Mouse (Mus musculus): ENCODE results near the gene Ttc41. TPM values are rescaled to one million over a fixed set of nuclear protein-coding genes. Genes with fewer than 3 reads are reported as not detected.
A peak's percentile ranks its signal among the peaks of the same experiment; 100 is the strongest.

The Ttc41 gene
- polyA plus RNA-seq, 1 experiment from 2014 or later, result 3.6 TPM

DNA sequence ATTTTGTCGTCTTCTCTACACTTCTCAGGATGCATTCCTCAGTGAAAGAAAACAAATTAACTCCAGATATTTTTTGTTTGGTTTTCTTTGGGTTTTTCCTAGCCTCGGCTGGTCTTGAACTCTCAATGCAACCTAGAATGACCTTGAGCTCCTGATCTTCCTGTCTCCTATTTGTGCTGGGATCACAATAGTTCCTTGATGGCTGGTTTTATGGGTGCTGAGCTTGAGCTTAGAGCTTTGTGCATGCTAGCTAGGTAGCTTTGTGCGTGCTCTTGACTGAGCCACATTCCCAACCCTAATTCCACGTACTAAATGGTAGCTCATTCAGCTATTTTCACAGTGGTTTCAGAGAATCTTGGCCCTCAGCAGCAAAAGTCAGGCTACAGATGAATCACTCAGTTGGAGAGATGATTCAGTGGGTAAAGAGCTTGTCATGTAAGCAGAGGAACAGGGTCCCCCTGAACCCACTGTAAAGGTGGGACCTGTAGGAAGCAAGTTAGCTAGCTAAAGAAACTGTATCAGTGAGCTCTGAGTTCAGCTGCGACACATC lies 78.6 kb downstream of the Ttc41 start:
- Histone ChIP-seq H3K27ac (ENCODE audit: low read depth, low read length) (no peak overlapping the region), H3K4me2 (ENCODE audit: low read depth, low read length, severe bottlenecking) (no peak overlapping the region), H3K27me3 (ENCODE audit: control insufficient read depth, insufficient read depth, low read length) (no peaks in the 10 kb centered on the region; the same call in 1 of the 2 replicates), H3K4me1 (replicated peaks; ENCODE audit: control insufficient read depth, insufficient read depth, low read length) (peaks cover 6% of the 10 kb centered on the region), H3K36me3 (ENCODE audit: control insufficient read depth, insufficient read depth, low read length) (no peaks in the 10 kb centered on the region), H3K9me3 (ENCODE audit: control insufficient read depth, low read length) (no peaks in the 10 kb centered on the region), H3K9ac (ENCODE audit: low read length) (no peak overlapping the region), H3K4me3 (ENCODE audit: low read depth, low read length) (no peak overlapping the region)
- no peak for DNase-seq (ENCODE audit: low spot score)
- WGBS, result 82% methylated on average over 5 of the region's 5 CpGs
- no peak for ATAC-seq (replicated peaks; ENCODE audit: low FRiP score)

DNA sequence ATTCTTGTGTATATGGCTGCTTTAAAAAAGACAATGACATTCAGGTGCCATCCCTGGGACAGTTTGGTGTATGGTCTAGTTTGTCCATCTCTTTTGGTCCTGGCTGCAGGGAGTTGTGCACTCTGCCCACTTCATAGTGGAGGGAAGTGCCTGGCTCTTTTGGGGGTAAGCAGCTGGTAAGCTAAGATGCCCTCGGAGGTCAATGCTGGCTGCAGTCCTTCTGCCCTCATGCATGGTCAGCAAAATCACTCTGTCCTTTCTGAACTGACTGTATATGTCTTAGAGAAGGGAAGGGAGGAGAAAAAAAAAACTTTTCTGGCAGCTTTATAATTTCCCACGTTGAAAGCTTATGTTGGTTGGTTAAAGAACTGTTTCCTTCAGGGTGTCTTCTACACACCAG lies 79.8 kb downstream of the Ttc41 start:
- H3K27me3 ChIP-seq (ENCODE audit: control insufficient read depth, insufficient read depth, low read length), result no peaks in the 10 kb centered on the region; the same call in 1 of the 2 replicates
- no peak for DNase-seq (ENCODE audit: low spot score)
- no peak overlapping the region for H3K4me3 ChIP-seq (ENCODE audit: low read depth, low read length)
- H3K4me2 ChIP-seq (ENCODE audit: low read depth, low read length, severe bottlenecking), result no peak overlapping the region
- ATAC-seq (replicated peaks; ENCODE audit: low FRiP score), result no peak
- WGBS, result 74% methylated on average over 2 of the region's 2 CpGs
- no peak overlapping the region for H3K9ac ChIP-seq (ENCODE audit: low read length)
- no peak overlapping the region for H3K27ac ChIP-seq (ENCODE audit: low read depth, low read length)
- H3K4me1 ChIP-seq (replicated peaks; ENCODE audit: control insufficient read depth, insufficient read depth, low read length), result peaks cover 4% of the 10 kb centered on the region; the same call in 1 of the 2 replicates
- no peaks in the 10 kb centered on the region for H3K36me3 ChIP-seq (ENCODE audit: control insufficient read depth, insufficient read depth, low read length)
- H3K9me3 ChIP-seq (ENCODE audit: control insufficient read depth, low read length), result no peaks in the 10 kb centered on the region

DNA sequence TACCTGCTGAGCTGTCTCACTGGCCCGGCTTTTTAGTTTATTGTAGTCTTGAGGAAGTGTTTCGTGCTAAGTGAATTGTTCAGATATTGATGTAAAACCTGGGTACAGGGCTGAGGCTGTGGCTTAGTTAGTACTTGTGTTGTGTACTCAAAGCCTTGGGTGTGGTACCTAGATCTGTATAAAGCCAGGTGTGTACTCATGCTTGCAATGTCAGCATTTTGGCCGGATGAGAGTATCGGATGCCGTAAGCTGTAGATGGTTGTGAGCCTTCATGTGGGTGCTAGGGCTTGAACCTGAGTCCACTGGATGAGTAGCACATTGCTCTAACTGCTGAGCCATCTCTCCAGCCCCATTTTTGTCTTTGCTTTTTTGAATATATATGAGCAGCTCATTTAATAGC lies 80.5 kb downstream of the Ttc41 start:
- Histone ChIP-seq H3K27me3 (ENCODE audit: control insufficient read depth, insufficient read depth, low read length) (no peaks in the 10 kb centered on the region), H3K4me3 (ENCODE audit: low read depth, low read length) (no peak overlapping the region), H3K4me2 (ENCODE audit: low read depth, low read length, severe bottlenecking) (no peak overlapping the region), H3K4me1 (replicated peaks; ENCODE audit: control insufficient read depth, insufficient read depth, low read length) (peaks cover 4% of the 10 kb centered on the region; the same call in 1 of the 2 replicates), H3K9me3 (ENCODE audit: control insufficient read depth, low read length) (no peaks in the 10 kb centered on the region), H3K27ac (ENCODE audit: low read depth, low read length) (no peak overlapping the region), H3K36me3 (ENCODE audit: control insufficient read depth, insufficient read depth, low read length) (no peaks in the 10 kb centered on the region), H3K9ac (ENCODE audit: low read length) (no peak overlapping the region)
- ATAC-seq (replicated peaks; ENCODE audit: low FRiP score) (no peak), DNase-seq (ENCODE audit: low spot score) (peak; percentile 31)
- WGBS, result 95% methylated on average over 5 of the region's 5 CpGs

DNA sequence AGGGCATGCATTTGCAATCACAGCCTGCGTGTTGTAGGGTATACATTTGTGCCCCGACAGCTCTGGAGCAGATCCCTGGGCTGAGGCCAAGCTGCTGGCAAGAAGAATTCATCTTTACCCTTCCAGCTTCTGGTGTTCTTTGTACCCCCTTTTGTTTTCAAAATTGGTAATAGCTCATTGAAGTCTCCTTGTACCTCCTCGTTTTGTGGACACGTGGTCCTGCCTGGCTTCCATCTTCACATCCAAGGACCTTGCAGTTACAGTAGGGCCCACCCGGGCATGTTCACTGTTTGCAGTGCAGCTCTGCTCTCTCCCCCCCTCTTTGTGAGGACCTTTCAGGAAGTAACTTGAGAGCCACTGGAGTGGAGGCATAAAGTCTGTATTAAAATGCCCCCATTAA lies 82.6 kb downstream of the Ttc41 start:
- WGBS, result 51% methylated on average over 5 of the region's 5 CpGs
- DNase-seq (ENCODE audit: low spot score), result no peak

DNA sequence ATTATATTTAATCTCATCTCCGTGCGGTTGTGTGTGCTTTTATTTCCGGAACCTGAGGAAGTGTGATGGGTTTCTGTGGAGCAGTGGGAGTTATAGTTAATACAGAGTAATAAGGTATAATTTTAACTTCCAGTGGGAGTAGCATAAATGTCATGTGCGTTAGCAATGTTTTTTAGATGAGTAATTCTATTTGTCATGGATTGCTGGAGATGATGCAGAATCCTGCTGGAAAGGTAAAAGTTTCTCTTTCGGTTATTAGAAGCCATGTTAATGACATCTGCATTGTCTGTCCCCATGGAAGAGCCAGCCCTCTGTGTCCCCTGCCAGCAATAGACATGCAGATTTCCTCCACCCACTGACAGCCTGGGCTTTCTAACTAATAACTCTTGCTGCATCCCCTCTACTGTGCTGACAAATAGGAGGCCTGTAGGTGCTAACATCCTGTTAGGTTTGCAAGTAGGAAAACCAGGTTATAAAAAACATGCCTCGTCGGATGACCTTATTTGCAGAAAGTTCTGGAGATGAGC lies 83.6 kb downstream of the Ttc41 start:
- 83% methylated on average over 7 of the region's 7 CpGs for WGBS
- no peaks in the 10 kb centered on the region for H3K4me1 ChIP-seq (replicated peaks; ENCODE audit: control insufficient read depth, insufficient read depth, low read length)
- H3K36me3 ChIP-seq (ENCODE audit: control insufficient read depth, insufficient read depth, low read length), result no peaks in the 10 kb centered on the region
- no peaks in the 10 kb centered on the region for H3K27me3 ChIP-seq (ENCODE audit: control insufficient read depth, insufficient read depth, low read length)
- ATAC-seq (replicated peaks; ENCODE audit: low FRiP score) (no peak), DNase-seq (ENCODE audit: low spot score) (no peak)
- H3K4me2 ChIP-seq (ENCODE audit: low read depth, low read length, severe bottlenecking), result no peak overlapping the region
- H3K4me3 ChIP-seq (ENCODE audit: low read depth, low read length), result no peak overlapping the region
- no peak overlapping the region for H3K9ac ChIP-seq (ENCODE audit: low read length)
- H3K27ac ChIP-seq (ENCODE audit: low read depth, low read length), result no peak overlapping the region
- no peaks in the 10 kb centered on the region for H3K9me3 ChIP-seq (ENCODE audit: control insufficient read depth, low read length)

More for the DNA sequence above, 82.6 kb downstream of the Ttc41 start:
- H3K36me3 ChIP-seq (ENCODE audit: control insufficient read depth, insufficient read depth, low read length), result no peaks in the 10 kb centered on the region
- no peaks in the 10 kb centered on the region for H3K4me1 ChIP-seq (replicated peaks; ENCODE audit: control insufficient read depth, insufficient read depth, low read length)
- H3K4me3 ChIP-seq (ENCODE audit: low read depth, low read length), result no peak overlapping the region
- no peak overlapping the region for H3K4me2 ChIP-seq (ENCODE audit: low read depth, low read length, severe bottlenecking)
- no peak overlapping the region for H3K27ac ChIP-seq (ENCODE audit: low read depth, low read length)
- no peaks in the 10 kb centered on the region for H3K27me3 ChIP-seq (ENCODE audit: control insufficient read depth, insufficient read depth, low read length)
- H3K9me3 ChIP-seq (ENCODE audit: control insufficient read depth, low read length), result no peaks in the 10 kb centered on the region
- H3K9ac ChIP-seq (ENCODE audit: low read length), result no peak overlapping the region
- ATAC-seq (replicated peaks; ENCODE audit: low FRiP score), result no peak

DNA sequence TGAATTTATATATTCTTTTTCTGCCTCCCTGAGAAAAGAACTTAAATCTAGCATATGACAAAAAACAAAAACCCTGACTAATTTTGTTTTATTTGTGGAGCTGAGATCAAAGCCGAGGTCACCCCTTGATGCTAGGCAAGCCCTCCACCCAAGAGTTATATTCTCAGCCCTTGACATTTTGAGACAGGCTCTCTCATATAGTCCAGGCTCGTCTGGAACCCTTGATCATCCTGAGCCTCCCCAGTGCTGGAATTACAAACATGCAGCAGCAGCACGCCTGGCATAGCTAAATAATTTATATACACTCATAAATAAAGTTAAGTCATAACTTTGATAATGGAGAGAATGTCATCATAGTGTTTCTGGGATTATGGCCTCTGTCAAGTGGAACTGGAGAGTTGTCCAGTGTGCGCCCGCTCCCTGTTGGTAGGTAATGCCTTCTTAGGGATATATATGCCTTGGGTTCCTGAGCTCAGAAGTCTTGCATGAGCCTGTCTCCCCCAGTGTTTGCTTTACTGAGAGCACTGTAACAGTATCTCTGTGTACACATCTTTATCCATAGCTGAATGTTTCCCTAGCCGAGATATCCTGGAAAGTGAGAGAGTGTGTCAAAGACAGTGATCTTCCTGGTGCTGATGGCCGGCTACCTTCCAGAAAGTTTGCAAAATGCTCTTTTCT lies 86.0 kb downstream of the Ttc41 start:
- H3K4me1 ChIP-seq (replicated peaks; ENCODE audit: control insufficient read depth, insufficient read depth, low read length), result no peaks in the 10 kb centered on the region
- no peak for DNase-seq (ENCODE audit: low spot score)
- no peak for ATAC-seq (replicated peaks; ENCODE audit: low FRiP score)
- no peak overlapping the region for H3K9ac ChIP-seq (ENCODE audit: low read length)
- no peak overlapping the region for H3K27ac ChIP-seq (ENCODE audit: low read depth, low read length)
- no peaks in the 10 kb centered on the region for H3K9me3 ChIP-seq (ENCODE audit: control insufficient read depth, low read length)
- WGBS, result 84% methylated on average over 7 of the region's 7 CpGs
- no peaks in the 10 kb centered on the region for H3K36me3 ChIP-seq (ENCODE audit: control insufficient read depth, insufficient read depth, low read length)
- no peak overlapping the region for H3K4me3 ChIP-seq (ENCODE audit: low read depth, low read length)
- no peak overlapping the region for H3K4me2 ChIP-seq (ENCODE audit: low read depth, low read length, severe bottlenecking)
- H3K27me3 ChIP-seq (ENCODE audit: control insufficient read depth, insufficient read depth, low read length), result no peaks in the 10 kb centered on the region

DNA sequence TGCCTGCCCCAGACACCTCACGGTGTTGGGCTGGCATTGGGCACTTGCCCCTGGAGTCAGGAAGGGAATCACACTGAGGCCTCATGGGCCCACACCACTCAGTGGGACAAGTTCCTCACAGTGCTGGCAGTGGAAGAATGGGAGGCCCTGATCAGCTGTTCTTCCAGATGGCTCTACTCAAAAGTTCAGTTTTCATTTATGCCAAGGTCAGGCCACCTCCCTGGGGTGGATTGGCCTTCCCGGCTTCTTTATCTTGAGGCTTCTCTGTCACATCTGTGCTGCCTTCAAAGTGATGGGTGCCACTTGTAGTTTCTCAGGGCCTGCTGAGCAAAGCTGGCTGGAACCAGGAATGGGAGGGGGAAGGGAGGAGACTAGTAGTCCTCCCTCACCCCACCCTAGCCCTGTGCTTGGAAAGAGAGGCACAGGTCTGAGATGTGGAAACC lies 87.9 kb downstream of the Ttc41 start:
- Histone ChIP-seq H3K4me1 (replicated peaks; ENCODE audit: control insufficient read depth, insufficient read depth, low read length) (no peaks in the 10 kb centered on the region), H3K4me3 (ENCODE audit: low read depth, low read length) (no peak overlapping the region), H3K4me2 (ENCODE audit: low read depth, low read length, severe bottlenecking) (no peak overlapping the region), H3K27ac (ENCODE audit: low read depth, low read length) (no peak overlapping the region), H3K36me3 (ENCODE audit: control insufficient read depth, insufficient read depth, low read length) (no peaks in the 10 kb centered on the region), H3K9me3 (ENCODE audit: control insufficient read depth, low read length) (no peaks in the 10 kb centered on the region), H3K9ac (ENCODE audit: low read length) (no peak overlapping the region), H3K27me3 (ENCODE audit: control insufficient read depth, insufficient read depth, low read length) (no peaks in the 10 kb centered on the region)
- ATAC-seq (replicated peaks; ENCODE audit: low FRiP score) (no peak), DNase-seq (ENCODE audit: low spot score) (no peak)
- WGBS, result 82% methylated on average over 2 of the region's 2 CpGs

DNA sequence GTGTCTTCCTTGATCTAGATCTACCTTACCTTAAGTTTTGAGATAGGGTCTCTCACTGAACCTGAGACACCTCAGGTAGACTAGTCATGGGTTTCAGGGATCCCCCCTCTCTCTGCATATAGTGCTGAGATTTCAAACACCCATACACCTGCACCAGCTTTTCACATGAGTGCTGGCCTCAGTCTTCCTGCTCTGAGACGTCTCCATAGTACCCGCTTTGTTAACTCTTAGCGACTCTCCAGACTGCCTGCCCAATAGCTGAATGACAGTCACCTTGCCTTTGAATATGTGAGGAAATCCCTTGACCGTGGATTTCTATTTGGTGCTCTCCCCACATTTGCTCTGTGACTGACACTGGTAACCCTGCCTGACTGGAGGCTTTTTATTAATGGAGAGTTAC lies 88.6 kb downstream of the Ttc41 start:
- Histone ChIP-seq H3K4me1 (replicated peaks; ENCODE audit: control insufficient read depth, insufficient read depth, low read length) (no peaks in the 10 kb centered on the region), H3K9ac (ENCODE audit: low read length) (no peak overlapping the region), H3K36me3 (ENCODE audit: control insufficient read depth, insufficient read depth, low read length) (no peaks in the 10 kb centered on the region), H3K4me2 (ENCODE audit: low read depth, low read length, severe bottlenecking) (no peak overlapping the region), H3K27ac (ENCODE audit: low read depth, low read length) (no peak overlapping the region), H3K9me3 (ENCODE audit: control insufficient read depth, low read length) (no peaks in the 10 kb centered on the region), H3K27me3 (ENCODE audit: control insufficient read depth, insufficient read depth, low read length) (no peaks in the 10 kb centered on the region), H3K4me3 (ENCODE audit: low read depth, low read length) (no peak overlapping the region)
- 91% methylated on average over 4 of the region's 4 CpGs for WGBS
- ATAC-seq (replicated peaks; ENCODE audit: low FRiP score), result no peak
- DNase-seq (ENCODE audit: low spot score), result no peak

All from forebrain, embryonic 11.5 days (tissue).